Mouse (Mus musculus) small intestine, adult 2 months (tissue): Measurements from ENCODE around the gene Card11. TPM values are rescaled to one million over a fixed set of nuclear protein-coding genes. Genes with fewer than 3 reads are reported as not detected.

Experiments
- H3K27ac ChIP-seq: fragments of 200-500 bp; 2 replicates; pipeline ENCODE4 v1.5.1; 2012; ENCODE audit warnings: low read depth, low read length, control low read depth, inconsistent platforms; ENCODE audit not compliant: insufficient read depth
- H3K27me3 ChIP-seq: fragments of 200-500 bp; 2 replicates; pipeline ENCODE4 v1.6.1; 2012; ENCODE audit warnings: mild to moderate bottlenecking, moderate library complexity, low read length, inconsistent platforms; ENCODE audit not compliant: control insufficient read depth, insufficient read depth
- H3K36me3 ChIP-seq: fragments of 200-500 bp; 2 replicates; pipeline ENCODE4 v1.6.1; 2012; ENCODE audit warnings: mild to moderate bottlenecking, low read length, control low read depth, inconsistent platforms; ENCODE audit not compliant: control insufficient read depth, insufficient read depth
- H3K4me1 ChIP-seq: fragments of 200-500 bp; 2 replicates; pipeline ENCODE4 v1.6.1; 2012; ENCODE audit warnings: low read length, inconsistent platforms, mixed read lengths; ENCODE audit not compliant: control insufficient read depth, insufficient read depth, insufficient read length
- H3K4me3 ChIP-seq: fragments of 200-500 bp; 2 replicates; pipeline ENCODE4 v1.5.1; 2012; ENCODE audit warnings: low read depth, mild to moderate bottlenecking, control low read depth, inconsistent platforms, low read length, moderate library complexity
- CTCF ChIP-seq: fragments of 200-500 bp; IDR thresholded peaks from 2 replicates; pipeline ENCODE4 v1.5.1; 2012; ENCODE audit warnings: low read depth, mild to moderate bottlenecking, control low read depth, inconsistent platforms, low read length, moderate library complexity, mixed read lengths; ENCODE audit not compliant: insufficient replicate concordance, insufficient read length; ENCODE audit errors: extremely low read depth
- POLR2A ChIP-seq: fragments of 200-500 bp; IDR thresholded peaks from 2 replicates; pipeline ENCODE4 v1.6.1; 2012; ENCODE audit warnings: low read depth, mild to moderate bottlenecking, control low read depth, inconsistent platforms, low read length, moderate library complexity
- WGBS: fragments of 180-500 bp; shearing (Covaris S2); methylation state at CpG from one replicate; pipeline ENCODE4 v1.1.7; 2018; 5-methylcytosine and 5-hydroxymethylcytosine counted together
- polyA plus RNA-seq: library from polyadenylated mRNA; depleted of rRNA; stranded (reverse); fragments of >200 nt; gene quantifications from 2 replicates; pipeline ENCODE4 v1.2.3, GENCODE M21; 2012

The Card11 gene
- polyA plus RNA-seq, 1 experiment: 17.1 TPM

DNA sequence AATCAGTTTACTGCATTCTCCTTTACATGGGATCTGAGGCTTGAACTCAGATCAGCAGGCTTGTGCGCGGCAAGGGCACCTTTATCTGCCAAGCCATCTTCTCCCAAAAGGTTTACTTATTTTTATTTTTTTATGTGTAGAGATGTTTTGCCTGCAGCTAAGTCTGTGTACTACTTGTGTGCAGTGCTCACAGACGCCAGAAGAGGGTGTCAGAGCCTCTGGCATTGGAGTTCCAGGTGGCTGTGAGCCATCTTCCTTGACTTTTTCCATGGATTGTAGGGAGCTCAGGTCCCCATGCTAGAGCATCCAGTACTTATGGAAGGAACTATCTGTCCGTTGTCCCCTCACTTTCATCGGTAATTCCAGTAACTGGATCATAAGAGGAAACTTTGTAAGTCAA, 140.7 kb downstream of the Card11 start:
- TF ChIP-seq POLR2A: no peak
- no peak for TF ChIP-seq CTCF
- Histone ChIP-seq H3K27ac (no peak overlapping the region), H3K4me1 (no peaks in the 10 kb centered on the region), H3K36me3 (no peaks in the 10 kb centered on the region), H3K4me3 (no peak overlapping the region), H3K27me3 (no peaks in the 10 kb centered on the region)
- 92% methylated on average over 5 of the region's 5 CpGs for WGBS

DNA sequence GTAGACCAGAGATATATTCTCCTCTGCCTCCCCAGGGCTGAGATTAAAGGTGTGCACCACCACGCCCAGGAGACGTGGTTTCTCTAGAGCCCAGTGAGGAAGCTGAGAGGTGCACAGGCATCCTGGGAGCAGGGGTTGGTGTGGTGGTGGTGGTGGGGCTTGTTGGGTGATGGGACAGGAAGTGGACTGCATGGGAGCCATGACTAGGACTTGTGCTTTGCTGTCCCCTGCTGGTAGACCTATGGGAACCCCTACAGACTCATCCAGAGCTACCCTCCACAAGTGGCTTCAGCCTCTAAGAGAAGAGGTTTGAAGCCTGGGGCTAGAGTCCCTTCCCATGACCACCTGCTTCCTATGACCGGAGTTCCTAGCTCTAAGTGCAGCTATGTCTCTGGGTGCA, 142.0 kb downstream of the Card11 start:
- Histone ChIP-seq H3K27me3 (no peaks in the 10 kb centered on the region), H3K27ac (no peak overlapping the region), H3K4me3 (no peak overlapping the region), H3K36me3 (no peaks in the 10 kb centered on the region), H3K4me1 (no peaks in the 10 kb centered on the region; the same call in 1 of the 2 replicates)
- WGBS: 81% methylated on average over 3 of the region's 3 CpGs
- peak; percentile 22; the same call in 1 of the 2 replicates for TF ChIP-seq CTCF
- TF ChIP-seq POLR2A: no peak

DNA sequence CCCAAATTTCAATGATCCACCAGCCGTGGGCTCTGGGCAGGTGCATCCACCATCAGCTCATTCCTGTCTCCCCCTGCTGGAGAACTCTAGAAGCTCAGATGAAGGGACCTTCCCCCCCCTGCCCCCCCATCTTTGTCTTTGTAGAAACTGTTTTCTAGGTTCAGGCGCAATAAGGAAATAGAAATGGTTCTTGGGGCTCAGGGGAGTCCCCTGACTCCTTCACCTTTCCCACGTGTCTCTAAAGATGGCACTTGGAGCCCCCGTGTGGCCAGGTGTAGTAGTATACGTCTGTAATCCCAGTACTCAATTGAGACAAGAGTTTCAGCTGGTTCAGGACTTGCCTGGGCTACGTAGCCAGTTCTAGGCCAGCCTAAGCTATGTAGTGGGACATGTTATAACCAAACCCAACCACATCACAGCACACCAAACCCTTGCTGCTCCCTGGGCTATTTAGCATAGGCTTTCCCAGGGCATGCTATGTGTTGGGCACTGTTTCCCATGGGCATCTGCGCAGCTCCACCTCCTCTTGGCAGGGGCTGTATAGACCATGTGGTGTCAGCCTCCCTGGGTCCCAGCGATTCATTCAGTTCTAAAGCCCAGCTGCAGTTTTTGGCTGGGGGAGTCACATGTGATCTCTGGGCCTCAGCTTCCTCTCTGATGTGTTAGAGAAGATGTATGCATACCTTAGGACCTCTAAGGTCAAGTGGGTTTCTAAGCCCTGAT, 142.8 kb downstream of the Card11 start:
- Histone ChIP-seq H3K36me3 (no peaks in the 10 kb centered on the region), H3K27me3 (no peaks in the 10 kb centered on the region), H3K4me3 (no peak overlapping the region), H3K4me1 (peaks cover 3% of the 10 kb centered on the region), H3K27ac (no peak overlapping the region)
- 40% methylated on average over 8 of the region's 8 CpGs for WGBS
- TF ChIP-seq CTCF (peak; percentile 98; the same call in 1 of the 2 replicates), POLR2A (no peak)

DNA sequence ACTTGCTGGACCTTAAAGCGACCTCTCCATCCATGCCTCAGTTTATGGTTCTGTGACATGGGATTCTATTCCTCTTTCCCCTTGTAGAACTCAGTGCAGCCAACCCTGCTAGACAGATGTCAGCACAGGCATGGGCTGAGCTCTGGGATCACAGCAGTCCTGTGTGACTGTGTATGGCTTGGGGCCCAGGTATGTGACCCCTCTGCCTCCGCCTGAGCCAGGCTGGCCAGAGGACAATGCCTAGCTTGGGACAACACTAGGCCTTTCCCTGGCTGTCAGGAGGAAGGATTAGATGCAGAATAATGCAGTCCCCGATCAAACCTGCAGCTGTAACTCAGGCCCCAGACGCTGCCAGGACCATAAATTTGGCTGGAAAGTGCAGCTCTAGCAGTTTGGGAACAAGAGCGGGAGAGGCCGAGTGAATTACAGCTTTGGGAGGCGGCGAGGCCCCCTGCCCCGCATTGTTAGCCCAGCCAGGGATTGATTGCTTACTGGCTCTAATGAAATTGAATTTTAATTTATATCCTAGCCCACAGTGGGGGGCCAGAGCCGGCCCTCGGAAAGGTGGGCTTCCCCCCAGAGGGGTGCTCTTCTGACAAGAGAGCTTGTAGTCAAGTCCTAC, 144.4 kb downstream of the Card11 start:
- TF ChIP-seq POLR2A (no peak), CTCF (no peak)
- no peaks in the 10 kb centered on the region for H3K27me3 ChIP-seq
- no peak overlapping the region for H3K27ac ChIP-seq
- peaks cover 5% of the 10 kb centered on the region for H3K4me1 ChIP-seq
- 81% methylated on average over 11 of the region's 11 CpGs for WGBS
- H3K4me3 ChIP-seq: no peak overlapping the region
- H3K36me3 ChIP-seq: no peaks in the 10 kb centered on the region

DNA sequence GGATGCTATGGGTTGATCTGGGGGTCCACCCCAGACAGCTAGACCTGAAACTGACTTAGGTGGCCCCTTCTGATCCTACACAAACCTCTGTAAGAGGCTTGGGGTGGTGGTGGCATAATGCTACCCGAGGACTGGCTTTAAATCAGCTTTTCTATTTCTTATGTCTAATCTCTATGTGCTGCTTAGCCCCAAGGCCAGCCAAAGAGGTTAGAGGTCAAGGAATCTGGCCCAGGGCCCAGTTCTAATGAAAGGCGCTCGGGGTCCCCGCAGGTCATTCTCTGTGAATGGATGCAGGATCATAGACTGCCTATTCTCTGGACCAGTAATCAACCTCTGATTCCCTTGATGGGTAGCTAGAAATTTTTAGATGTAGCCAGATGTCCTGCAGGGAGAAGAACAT, 145.7 kb downstream of the Card11 start:
- Histone ChIP-seq H3K27ac (no peak overlapping the region), H3K4me1 (peaks cover 5% of the 10 kb centered on the region), H3K36me3 (no peaks in the 10 kb centered on the region), H3K27me3 (no peaks in the 10 kb centered on the region), H3K4me3 (no peak overlapping the region)
- TF ChIP-seq POLR2A (no peak), CTCF (no peak)
- WGBS: 88% methylated on average over 4 of the region's 4 CpGs

DNA sequence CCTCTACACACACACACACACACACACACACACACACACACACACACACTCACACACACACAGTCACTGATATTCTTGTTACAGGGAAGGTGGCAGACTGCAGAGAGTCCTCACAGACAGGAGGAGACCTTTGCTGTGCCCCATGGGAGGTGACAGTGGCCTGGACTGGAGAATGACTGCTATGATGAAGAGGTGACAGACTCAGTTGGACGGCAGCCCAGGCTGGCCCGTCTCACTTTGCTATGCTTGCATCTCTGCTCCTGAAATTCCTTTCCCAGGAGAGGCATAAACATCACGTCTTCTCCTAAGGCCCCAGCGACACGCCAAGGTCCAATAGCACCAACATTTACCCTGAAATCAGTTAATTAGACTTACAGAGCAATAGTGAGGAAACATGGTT, 146.7 kb downstream of the Card11 start:
- no peak overlapping the region for H3K4me3 ChIP-seq
- H3K36me3 ChIP-seq: no peaks in the 10 kb centered on the region
- 86% methylated on average over 5 of the region's 5 CpGs for WGBS
- no peaks in the 10 kb centered on the region for H3K27me3 ChIP-seq
- TF ChIP-seq CTCF (no peak), POLR2A (no peak)
- no peak overlapping the region for H3K27ac ChIP-seq
- H3K4me1 ChIP-seq: peaks cover 5% of the 10 kb centered on the region

DNA sequence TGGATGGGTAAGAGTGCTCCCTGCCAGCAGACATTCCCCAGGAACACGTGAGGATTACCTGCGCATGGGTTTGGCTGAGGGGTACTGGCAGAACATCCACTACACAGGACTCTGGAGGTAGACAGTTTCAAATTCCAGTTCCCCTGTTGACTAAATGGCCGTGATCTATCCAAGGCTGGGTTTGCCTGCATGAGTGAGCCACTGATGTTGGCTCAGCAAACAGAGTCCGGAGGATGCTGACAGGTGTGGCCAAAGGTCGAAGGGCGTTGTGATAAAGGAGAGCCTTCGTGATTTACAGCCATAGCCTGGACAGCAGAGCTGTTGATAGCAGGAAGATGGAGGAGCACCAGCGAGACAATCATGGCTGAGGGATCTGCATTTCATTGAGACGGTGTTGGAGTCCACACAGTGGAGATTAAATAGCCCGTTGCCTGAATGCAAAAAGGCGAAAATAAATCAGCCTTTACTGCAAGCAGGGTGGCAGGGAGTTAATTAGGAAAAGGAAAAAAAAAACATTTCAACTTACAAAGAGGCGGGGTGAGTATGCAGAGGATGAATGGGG, 147.9 kb downstream of the Card11 start:
- H3K27me3 ChIP-seq: no peaks in the 10 kb centered on the region
- no peaks in the 10 kb centered on the region for H3K36me3 ChIP-seq
- no peak overlapping the region for H3K27ac ChIP-seq
- H3K4me1 ChIP-seq: peaks cover 5% of the 10 kb centered on the region
- no peak overlapping the region for H3K4me3 ChIP-seq
- no peak for TF ChIP-seq CTCF
- TF ChIP-seq POLR2A: no peak
- WGBS: 36% methylated on average over 12 of the region's 12 CpGs
